Mouse (Mus musculus) adrenal gland, postnatal 14 days (tissue): ENCODE measurements around the gene Idnk. TPM values are rescaled to one million over a fixed set of nuclear protein-coding genes. Genes with fewer than 3 reads are reported as not detected.
A peak's percentile ranks its signal among the peaks of the same experiment; 100 is the strongest.
"Not testable (repeated sequence)": the region's sequence is repeated elsewhere in the genome, so short reads cannot be mapped to it uniquely, and the experiment has no call there.

Experiments
- DNase-seq: peaks from one replicate; pipeline ENCODE4 v3.0.0; 2021; ENCODE audit warnings: mixed read lengths
- total RNA-seq: library from RNA; stranded (reverse); gene quantifications from 2 replicates; pipeline ENCODE4 v1.2.3, GENCODE M21; 2021

Gene Idnk
- total RNA-seq, 1 experiment from 2014 or later = 45.4 TPM

DNA sequence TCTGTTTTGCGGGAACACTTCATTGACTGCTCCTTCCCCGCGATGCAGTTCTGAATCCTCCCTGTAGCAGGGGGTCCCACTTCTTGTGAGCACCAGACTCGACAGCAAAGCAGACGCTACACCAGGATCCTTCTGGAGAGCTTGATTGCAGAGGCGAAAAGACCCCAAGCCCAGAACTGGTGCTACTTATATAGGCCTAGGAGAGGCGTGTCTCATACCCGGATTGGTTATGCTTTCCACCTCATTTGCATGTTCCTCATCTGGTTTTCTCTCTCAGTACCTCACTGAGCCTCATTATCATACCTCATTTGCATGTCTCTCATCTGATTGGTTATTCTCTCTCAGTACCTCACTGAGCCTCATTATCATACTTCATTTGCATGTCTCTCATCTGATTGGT is 10.8 kb upstream of the Idnk start:
- DNase-seq = not testable (repeated sequence)

- no peak for DNase-seq
Observed at GRCm38 (mm10) chr13:58147760-58148159, 9.7 kb upstream of the Idnk start.

DNA sequence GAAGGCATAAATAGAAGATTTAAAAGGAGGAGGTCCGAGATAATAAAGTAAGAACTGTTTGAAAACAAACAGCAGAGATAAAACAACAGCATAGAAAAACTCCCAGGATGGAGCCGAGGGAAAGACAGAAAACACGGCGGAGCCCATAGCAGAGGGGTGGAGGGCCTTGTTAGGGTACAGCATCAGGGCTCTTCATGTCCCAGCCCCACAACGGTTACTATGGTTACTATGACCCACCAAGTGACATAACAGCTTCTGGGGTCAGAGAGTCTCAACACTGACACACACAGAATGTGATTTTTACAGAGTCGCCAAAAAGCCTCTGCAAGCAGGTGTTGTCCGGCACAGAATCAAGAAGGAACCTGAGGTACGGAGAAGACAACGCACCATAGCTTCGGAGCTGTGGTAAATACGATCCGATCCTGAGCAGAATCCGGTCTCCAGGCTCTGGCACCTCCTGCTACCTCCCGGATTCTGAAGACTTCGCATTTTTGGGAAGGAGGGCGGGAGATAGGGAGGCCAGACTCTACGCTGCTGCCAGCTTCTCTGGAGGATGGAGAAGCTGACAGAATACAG is 9.1 kb upstream of the Idnk start:
- DNase-seq = peak; percentile 57

DNA sequence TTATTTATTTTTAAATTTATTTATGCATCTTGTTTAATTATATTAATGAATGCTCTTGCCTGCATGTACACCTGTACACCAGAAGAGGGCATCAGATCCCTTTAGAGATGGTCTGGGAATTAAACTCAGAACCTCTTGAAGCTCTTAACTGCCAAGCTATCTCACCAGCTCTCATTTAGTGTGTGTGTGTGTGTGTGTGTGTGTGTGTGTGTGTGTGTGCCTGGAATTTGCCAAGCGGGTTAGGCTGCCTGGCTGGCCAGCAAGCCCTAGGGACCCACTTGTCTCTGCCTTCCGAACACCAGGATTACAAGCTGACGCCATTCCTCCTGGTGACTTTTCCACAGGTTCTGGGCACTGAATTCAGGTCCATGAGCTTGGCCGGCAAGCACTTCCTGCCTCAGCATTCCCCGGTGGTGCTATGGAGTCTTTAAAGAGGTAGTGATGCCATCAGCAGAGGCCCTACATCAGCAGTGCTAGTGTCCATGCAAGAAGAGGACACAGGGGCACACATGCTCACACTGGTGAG is 8.4 kb upstream of the Idnk start:
- peak; percentile 25 for DNase-seq

GRCm38 (mm10) chr13:58149629-58150028 is 7.8 kb upstream of the Idnk start:
- DNase-seq = no peak

GRCm38 (mm10) chr13:58150442-58150841 is 7.0 kb upstream of the Idnk start:
- DNase-seq = no peak

GRCm38 (mm10) chr13:58156031-58156430 is 1.4 kb upstream of the Idnk start:
- DNase-seq = no peak

DNA sequence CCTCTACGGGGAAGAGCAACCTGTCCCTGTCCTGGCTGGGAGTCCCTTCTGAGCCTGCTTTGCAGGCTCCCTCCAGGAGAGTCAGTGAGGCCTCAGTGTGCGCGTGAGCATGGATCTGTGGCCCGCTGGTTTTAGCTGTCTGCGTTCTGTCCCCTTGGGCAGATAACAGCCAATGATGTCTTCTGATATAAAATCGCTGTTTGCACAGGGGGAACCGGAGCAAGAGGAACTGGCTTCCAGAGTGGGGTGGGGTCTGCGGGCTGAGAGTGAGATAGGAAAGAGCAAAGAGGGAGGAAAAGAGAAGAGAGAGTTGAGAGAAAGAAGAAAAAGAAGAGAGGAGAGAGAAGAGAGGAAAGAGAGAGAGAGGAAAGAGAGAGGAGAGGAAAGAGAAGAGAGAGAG is 413 bp upstream of the Idnk start:
- no peak for DNase-seq

- peak; percentile 92 for DNase-seq
Observed at GRCm38 (mm10) chr13:58158099-58158912, 857 bp downstream of the Idnk start.

DNA sequence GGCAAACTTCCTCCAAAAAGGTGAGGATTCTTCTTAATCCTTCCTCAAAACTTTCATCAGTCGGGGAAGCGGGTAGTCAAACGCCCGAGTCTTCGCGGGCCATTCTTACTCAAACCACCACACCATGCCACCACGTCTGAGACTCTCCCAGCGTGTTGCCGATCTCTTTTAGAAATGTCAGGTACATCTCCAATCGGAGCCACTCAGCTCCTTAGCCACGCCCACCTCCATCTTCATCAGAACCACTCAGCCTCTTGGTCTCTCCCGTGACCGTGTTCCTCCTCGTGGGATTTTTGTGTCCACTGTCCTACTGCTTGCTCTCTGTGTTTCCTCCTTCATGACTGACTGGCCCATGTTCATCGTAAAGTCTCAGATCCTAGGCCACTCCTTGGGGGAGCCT is 3.3 kb downstream of the Idnk start:
- DNase-seq = no peak

DNA sequence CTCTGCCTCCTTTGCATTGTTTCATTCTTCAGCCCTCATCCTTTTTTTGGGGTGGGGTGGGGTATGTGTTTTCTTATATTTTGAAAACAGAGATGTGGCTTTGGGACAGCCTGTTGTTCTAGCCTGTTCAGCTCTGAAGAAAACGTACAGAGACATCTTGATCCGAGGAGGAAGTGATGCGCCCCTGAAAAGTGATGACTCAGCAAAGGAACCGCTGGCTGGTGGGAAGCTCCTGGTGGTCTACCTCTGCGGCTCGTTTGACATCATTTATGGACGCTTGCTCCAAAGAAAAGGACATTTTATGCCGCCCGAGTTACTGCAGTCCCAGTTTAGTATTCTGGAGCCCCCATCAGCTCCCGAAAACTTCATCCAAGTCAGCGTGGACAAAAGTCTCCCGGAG is 5.9 kb downstream of the Idnk start:
- no peak for DNase-seq

DNA sequence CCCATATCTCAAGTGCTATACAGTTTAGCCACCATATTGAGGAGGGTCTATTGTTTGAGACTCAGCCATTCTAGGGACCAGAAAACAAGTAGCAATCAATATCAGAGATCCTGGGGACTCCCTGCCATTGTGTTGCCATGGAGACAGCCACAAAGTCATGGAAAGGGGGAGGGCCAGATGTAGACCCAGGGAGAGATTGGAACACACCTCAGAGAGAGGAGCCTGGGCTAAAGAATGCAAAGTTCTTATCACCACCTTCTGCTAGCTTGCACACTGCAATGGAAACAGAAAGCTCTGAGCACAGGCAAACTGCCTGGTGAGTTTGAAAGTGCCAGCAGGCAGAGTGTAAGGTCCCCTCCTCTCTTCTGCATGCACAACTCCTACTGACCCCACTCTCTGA is 10.7 kb downstream of the Idnk start:
- no peak for DNase-seq

DNA sequence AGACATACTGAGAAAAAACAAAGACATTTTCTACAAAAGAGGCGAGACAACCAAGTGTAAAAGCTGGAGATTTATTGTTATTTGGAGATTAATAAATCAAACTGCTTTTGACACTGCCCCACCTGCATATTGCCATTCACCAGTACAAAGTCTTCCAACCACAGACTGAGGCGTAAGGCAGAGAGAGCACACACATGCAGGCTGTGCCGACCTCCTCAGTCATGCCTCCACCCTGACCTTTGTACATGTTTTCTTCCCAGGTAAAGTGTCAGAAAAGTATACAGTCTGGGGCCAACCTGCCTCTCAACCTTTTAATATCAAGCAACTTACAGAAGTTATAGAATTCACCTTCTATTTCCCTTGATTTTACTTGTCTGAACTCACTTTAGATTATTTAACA is 18.7 kb downstream of the Idnk start:
- DNase-seq = no peak

GRCm38 (mm10) chr13:58177511-58178208 is 20.2 kb downstream of the Idnk start:
- peak; percentile 96 for DNase-seq

DNA sequence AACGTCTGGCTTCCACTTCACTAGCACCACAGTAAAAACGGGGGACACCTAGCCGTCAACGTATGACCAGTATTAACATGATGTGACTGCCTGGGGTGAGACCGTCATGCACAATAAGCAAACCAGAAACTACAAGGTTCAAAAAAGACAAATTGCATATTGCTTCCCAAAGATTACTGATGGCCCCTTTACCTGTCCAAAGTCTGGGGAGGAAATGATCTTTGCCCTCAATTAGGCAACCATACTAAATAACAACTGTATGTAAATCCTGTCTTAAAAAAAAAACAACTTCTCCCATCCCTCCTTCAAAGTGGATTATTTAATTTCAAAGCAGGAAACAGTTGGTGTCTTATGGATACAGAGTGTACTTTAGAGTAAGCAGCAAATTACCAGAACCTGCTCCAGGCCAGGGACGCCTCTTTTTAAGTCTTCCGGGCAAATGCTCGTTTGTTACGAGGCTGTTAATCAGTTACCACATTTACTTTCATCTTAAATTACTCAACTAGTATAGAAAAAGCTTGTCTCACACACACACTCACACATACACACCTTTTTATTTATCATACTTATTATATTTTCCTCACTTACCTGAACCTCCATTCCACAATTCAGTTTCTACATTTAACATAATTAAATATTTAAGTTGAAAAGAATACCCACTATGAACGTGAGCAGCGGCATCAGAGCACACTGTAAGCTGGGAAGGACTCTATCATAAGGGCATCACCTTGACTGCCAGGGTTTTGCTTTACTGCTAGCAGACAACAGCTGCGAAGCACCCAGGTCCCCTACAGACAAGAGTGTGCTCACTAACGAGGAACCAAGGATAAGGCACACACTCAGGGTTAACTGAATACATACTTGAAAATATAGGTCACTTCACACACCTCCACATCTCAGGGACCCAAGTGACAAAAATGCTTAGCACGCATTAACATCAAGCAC is 24.4 kb downstream of the Idnk start:
- no peak for DNase-seq

- DNase-seq = peak; percentile 61
Observed at GRCm38 (mm10) chr13:58184111-58184510, 26.7 kb downstream of the Idnk start.

- DNase-seq = no peak
Observed at GRCm38 (mm10) chr13:58186281-58186680, 28.8 kb downstream of the Idnk start.

DNA sequence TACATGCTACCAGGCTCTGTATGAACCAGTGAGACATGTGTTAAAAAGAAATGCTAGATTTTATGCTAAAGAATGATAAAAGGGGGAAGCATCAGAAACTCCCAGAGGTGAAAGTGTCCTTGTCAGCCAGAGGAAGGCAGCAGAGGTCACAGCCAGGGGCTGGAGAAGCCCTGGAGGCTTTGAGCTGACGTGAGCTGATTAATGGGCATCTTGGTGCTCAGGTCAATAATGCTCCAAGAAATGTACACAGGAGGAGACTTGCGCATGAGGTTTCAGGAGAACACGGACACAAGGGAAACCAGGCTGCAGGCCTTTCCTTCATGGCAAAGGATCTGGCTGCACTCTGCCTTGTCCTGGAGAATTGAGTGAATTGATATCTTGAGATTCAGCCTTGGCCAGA is 30.3 kb downstream of the Idnk start:
- no peak for DNase-seq

DNA sequence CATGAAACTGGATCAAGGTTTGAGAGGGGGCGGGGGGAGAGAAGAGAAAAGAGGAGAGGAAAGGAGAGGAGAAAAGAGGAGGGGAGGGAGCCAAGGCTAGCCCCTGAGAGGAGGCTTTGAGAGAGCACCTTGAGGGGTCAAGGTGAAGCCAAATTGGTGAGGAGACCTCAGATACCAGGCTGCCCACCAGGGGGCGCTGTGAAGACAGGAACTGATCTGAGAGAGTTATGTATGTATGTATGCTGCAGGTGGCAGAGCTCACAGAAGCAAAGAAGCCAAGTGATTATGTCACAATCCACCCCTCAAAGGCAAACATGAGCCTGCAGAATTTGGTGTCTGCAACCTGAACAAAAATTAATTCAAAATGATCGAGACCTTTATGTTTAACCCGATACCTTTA is 31.0 kb downstream of the Idnk start:
- peak; percentile 93 for DNase-seq

- no peak for DNase-seq
Observed at GRCm38 (mm10) chr13:58189473-58189872, 32.0 kb downstream of the Idnk start.

- no peak for DNase-seq
Observed at GRCm38 (mm10) chr13:58191516-58191915, 34.1 kb downstream of the Idnk start.

GRCm38 (mm10) chr13:58192146-58192545 is 34.7 kb downstream of the Idnk start:
- no peak for DNase-seq
